Mouse (Mus musculus) 416B (cell line): ENCODE data around the gene Ptpn1.
A peak's percentile ranks its signal among the peaks of the same experiment; 100 is the strongest.

Experiments
- DNase-seq: peaks from one replicate; pipeline ENCODE4 v3.0.0; 2011; ENCODE audit warnings: low read depth

The Ptpn1 gene

GRCm38 (mm10) chr2:167931985-167932726 lies at the start of gene Ptpn1:
TSS of gene Ptpn1 (plus strand) at chr2:167932057.
- DNase-seq = peak; percentile 96

DNA sequence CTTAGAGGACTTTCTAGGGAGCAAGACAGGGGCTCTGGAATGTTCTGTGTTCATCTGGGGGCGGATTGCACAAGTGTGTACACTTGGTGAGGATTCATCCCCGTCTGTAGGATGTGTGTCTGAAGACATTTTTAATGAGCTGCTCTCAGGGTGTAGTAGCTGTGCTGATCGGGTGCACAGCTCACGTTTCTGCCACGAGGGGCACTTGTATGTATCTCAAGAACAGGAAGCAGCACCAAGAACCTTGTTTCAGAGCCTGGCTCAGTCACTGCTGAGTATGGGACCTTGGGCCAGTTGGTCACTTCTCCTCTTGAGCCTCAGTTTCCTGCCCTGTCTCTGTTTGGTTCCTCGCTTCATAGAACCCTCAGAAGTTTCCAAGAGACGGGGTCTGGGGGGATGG lies 45.4 kb upstream of the Ptpn1 start:
- DNase-seq = peak; percentile 34

DNA sequence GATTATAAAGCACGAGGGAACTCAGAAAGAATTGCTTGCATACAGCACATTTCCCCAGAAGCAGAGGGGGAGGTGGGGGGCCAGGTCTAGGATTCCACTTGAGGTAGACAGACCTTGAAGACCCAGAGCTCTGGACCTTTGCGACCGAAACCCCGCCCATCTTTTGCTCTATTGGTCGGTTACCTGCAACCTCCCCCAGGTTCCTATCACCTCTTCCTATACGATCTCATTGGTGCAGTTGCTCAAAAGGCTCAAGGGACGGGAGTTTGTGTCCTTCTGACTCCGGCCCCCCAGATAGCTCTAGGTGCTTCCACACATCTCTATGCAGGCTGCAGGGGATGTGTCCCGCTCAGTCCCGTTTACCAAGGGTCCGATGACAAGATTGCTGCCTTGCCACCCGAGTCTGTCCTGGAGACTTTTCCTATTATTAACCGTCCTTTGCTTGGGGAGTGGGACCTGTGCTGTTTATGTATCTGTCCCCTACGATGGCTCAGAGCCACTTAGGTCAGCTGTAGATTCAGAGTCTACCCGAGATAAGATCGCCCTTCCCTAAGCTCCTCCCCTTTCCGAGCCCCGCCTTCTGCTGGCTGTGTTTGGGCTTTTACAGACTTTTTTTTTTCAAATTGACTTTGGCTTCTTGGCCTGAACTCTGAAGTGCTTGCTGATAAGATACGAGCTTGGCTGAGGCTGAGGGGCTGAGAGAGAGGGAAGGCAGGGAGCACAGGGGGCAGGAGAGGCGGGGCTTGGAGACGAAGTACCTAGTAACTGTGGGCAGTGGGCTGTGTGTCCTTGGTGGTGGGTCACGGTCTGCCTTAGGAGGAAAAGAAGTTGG lies 44.1 kb upstream of the Ptpn1 start:
- DNase-seq = peak; percentile 88

DNA sequence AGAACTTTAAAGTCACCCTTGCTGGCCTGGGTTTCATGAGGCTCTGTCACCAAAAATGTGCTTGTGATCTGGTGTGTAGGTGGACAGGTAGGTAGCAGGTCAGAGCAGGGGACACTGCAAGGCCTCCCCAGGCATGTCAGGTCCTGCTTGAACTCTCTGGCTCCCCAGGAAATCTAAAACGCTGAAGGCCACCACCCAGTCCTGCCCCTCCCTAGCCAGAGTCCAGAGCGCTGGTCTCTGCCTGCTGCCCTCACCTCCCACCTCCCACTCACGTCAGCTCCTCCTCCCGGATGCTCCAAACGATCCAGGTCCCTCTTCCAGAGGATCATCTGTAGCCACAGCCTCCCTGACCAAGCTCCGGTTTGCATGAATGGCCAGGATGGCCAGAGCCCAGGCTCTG lies 43.0 kb upstream of the Ptpn1 start:
- DNase-seq = no peak

DNA sequence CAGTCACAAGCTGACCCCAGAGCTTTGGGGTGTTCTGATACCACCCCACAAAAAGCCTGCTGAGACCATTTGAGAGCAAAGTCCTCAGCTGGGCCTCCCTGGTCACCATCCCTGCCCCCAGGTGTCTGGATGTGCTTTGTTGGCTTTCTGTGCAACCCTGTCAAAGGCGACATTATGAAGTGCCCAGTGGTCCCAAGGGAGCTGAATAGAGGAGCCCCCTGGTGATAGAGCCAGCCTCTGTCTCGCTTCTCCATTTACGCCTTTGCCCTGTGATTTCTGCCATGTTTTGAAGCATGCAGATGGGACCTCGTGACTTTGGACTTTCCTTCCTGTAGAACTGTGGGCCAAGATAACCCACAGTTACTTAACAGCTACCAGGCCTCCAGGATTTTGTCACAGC lies 42.0 kb upstream of the Ptpn1 start:
- no peak for DNase-seq

DNA sequence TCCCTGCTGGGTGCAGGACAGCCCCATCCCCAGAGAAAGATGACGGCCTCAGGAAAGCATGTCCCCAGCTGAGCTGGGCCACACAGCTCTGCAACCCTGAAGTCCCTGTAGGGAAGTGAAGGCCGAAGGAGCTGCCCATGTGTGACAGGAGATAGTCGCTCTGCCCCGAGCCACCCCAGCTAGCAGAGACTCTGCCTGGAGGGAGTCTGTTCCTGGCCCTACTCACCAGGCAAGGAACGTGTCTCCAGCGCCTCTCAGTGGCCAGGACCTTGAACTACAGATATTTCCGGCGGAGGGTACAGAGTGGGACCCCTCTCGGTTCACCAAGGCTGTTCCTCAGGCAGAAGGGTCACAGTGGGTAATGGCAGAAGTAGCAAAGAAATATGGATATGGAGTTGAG lies 39.9 kb upstream of the Ptpn1 start:
- peak; percentile 72 for DNase-seq

- DNase-seq = no peak
Measured at GRCm38 (mm10) chr2:167893680-167894079, 38.2 kb upstream of the Ptpn1 start.

- DNase-seq = peak; percentile 78
Measured at GRCm38 (mm10) chr2:167894948-167895372, 36.9 kb upstream of the Ptpn1 start.

GRCm38 (mm10) chr2:167897896-167898295 lies 34.0 kb upstream of the Ptpn1 start:
- DNase-seq = no peak

- no peak for DNase-seq
Measured at GRCm38 (mm10) chr2:167899989-167900421, 31.9 kb upstream of the Ptpn1 start.

GRCm38 (mm10) chr2:167902116-167902703 lies 29.6 kb upstream of the Ptpn1 start:
- DNase-seq = peak; percentile 39

- no peak for DNase-seq
Measured at GRCm38 (mm10) chr2:167903242-167903952, 28.5 kb upstream of the Ptpn1 start.

- no peak for DNase-seq
Measured at GRCm38 (mm10) chr2:167904621-167905367, 27.1 kb upstream of the Ptpn1 start.

GRCm38 (mm10) chr2:167905561-167905960 lies 26.3 kb upstream of the Ptpn1 start:
- no peak for DNase-seq

GRCm38 (mm10) chr2:167906729-167907128 lies 25.1 kb upstream of the Ptpn1 start:
- no peak for DNase-seq

DNA sequence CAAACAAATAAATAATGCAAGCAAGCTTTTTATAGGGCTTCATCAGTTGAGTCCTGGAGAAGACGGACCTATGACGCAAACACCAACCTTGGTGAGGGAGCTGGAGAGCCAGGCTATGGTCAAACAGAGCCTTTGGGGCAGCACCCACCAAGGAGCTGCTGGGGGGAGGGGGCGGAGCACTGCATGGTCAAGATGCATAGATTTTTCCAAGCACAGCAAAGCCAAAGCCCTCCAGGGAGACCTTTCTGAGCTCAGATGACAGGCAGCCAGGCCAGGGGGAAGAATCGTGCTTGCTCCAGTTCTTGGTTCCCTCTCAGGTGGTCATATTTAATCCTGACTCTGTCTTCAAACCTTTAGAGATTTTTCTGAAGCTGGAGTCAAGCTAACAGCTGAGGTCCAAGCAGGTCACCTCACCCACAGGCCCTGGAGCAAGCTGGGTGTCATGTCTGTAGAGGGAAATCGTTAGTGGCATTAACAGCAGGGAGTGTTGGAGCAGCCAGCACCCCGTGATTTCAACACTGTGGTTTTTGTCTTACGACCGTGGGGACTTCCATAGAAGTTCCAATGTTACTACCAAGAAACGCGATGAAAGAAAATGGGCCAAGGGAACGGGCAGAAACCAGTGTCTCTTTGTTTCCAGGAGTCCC lies 22.2 kb upstream of the Ptpn1 start:
- no peak for DNase-seq

- DNase-seq = no peak
Measured at GRCm38 (mm10) chr2:167910178-167910540, 21.7 kb upstream of the Ptpn1 start.

GRCm38 (mm10) chr2:167911511-167911910 lies 20.3 kb upstream of the Ptpn1 start:
- no peak for DNase-seq

DNA sequence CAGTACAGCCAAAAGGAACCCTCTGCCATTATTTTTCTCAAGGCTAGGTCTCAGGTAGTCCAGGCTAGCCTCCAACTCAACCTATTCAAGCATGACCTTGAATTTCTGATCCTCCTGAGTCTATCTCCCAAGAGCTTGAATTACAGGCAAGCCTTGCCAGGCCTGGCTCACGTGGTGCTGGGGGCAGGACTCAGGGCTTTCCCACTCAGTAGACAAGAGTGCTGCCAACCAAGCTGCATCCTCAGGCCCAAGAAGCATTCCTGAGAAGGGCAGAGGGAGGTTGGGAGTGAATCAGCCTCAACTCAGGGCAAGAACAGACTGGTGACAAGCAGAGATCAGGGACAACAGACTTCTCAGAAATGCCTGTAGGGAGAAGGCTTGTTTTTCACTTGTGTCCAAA lies 12.8 kb upstream of the Ptpn1 start:
- no peak for DNase-seq

GRCm38 (mm10) chr2:167920041-167920440 lies 11.8 kb upstream of the Ptpn1 start:
- DNase-seq = peak; percentile 70

- no peak for DNase-seq
Measured at GRCm38 (mm10) chr2:167920960-167921495, 10.8 kb upstream of the Ptpn1 start.
